Mouse (Mus musculus) liver, adult 2 months (tissue): ENCODE data around the gene Wars2.

ENCODE experiments used
- CTCF ChIP-seq: fragments of 200-500 bp; IDR thresholded peaks from 2 replicates; pipeline ENCODE4 v1.5.1; 2011; ENCODE audit warnings: low read depth, low read length, control low read depth
- POLR2A ChIP-seq: fragments of 200-500 bp; IDR thresholded peaks from 2 replicates; pipeline ENCODE4 v1.6.1; 2011; ENCODE audit warnings: low read length, control low read depth; ENCODE audit not compliant: insufficient read depth; ENCODE audit errors: extremely low read depth

GRCm38 (mm10) chr3:99133913-99134312 lies 7.0 kb upstream of the Wars2 start:
- TF ChIP-seq CTCF (no peak), POLR2A (no peak)
